Mouse (Mus musculus) intestine, embryonic 16.5 days (tissue): ENCODE data around the gene Slc29a1. TPM values are rescaled to one million over a fixed set of nuclear protein-coding genes. Genes with fewer than 3 reads are reported as not detected.

Experiments
- ATAC-seq: fragments of 200-750 bp; cut with Nextera tagmentation; 2 replicates; pipeline ENCODE4 v1.8.0; 2017; ENCODE audit warnings: moderate TSS enrichment, moderate library complexity
- H3K27ac ChIP-seq: fragments of 300-500 bp; sonication (generic); 2 replicates; pipeline ENCODE4 v1.5.1; 2014; ENCODE audit warnings: mild to moderate bottlenecking, low read length
- H3K27me3 ChIP-seq: fragments of 300-500 bp; sonication (generic); replicated peaks from 2 replicates; pipeline ENCODE4 v1.6.1; 2014; ENCODE audit warnings: low read length, control low read depth, mixed read lengths; ENCODE audit not compliant: control insufficient read depth, insufficient read depth
- H3K36me3 ChIP-seq: fragments of 300-500 bp; sonication (generic); 2 replicates; pipeline ENCODE4 v1.6.1; 2014; ENCODE audit warnings: low read length, control low read depth; ENCODE audit not compliant: control insufficient read depth, insufficient read depth
- H3K4me1 ChIP-seq: fragments of 300-500 bp; sonication (generic); 2 replicates; pipeline ENCODE4 v1.6.1; 2014; ENCODE audit warnings: low read length, control low read depth, mixed read lengths; ENCODE audit not compliant: control insufficient read depth, insufficient read depth
- H3K4me2 ChIP-seq: fragments of 300-500 bp; sonication (generic); 2 replicates; pipeline ENCODE4 v1.6.1; 2014; ENCODE audit warnings: low read depth, low read length, control low read depth
- H3K4me3 ChIP-seq: fragments of 300-500 bp; sonication (generic); 2 replicates; pipeline ENCODE4 v1.5.1; 2014; ENCODE audit warnings: mild to moderate bottlenecking, low read length
- H3K9ac ChIP-seq: fragments of 300-500 bp; sonication (generic); 2 replicates; pipeline ENCODE4 v1.6.1; 2014; ENCODE audit warnings: low read depth, low read length
- H3K9me3 ChIP-seq: fragments of 300-500 bp; sonication (generic); 2 replicates; pipeline ENCODE4 v1.6.1; 2016; ENCODE audit warnings: low read length, control low read depth; ENCODE audit not compliant: control insufficient read depth
- WGBS: fragments of 180-500 bp; shearing (Covaris S2); extraction: QIAGEN DNeasy Blood & Tissue Kit; methylation state at CpG from one replicate; pipeline ENCODE4 v1.1.7; 2014; 5-methylcytosine and 5-hydroxymethylcytosine counted together
- polyA plus RNA-seq: library from polyadenylated mRNA; unstranded; fragments of >200 nt; fragmentation: Nextera tagmentation; extraction: Ambion mirVana; gene quantifications from 2 replicates; pipeline ENCODE4 v1.2.1, GENCODE M21; 2015

Gene Slc29a1
- polyA plus RNA-seq, 1 experiment from 2014 or later, result 83.1 TPM

- WGBS, result 88% methylated on average over 8 of the region's 8 CpGs
- Histone ChIP-seq H3K4me3 (no peak overlapping the region), H3K27ac (peak overlapping the region; percentile 98; the same call in 1 of the 2 replicates), H3K4me1 (peaks cover 24% of the 10 kb centered on the region), H3K4me2 (no peak overlapping the region), H3K9ac (peak overlapping the region; percentile 100; the same call in 1 of the 2 replicates), H3K36me3 (peaks cover 10% of the 10 kb centered on the region), H3K27me3 (no peaks in the 10 kb centered on the region), H3K9me3 (no peaks in the 10 kb centered on the region)
- ATAC-seq, result no peak
Measured at GRCm38 (mm10) chr17:45575123-45575897, 24.1 kb downstream of the Slc29a1 start.

GRCm38 (mm10) chr17:45574129-45574761 lies 25.2 kb downstream of the Slc29a1 start:
- H3K4me1 ChIP-seq, result peaks cover 27% of the 10 kb centered on the region
- 3% methylated on average over 17 of the region's 17 CpGs for WGBS
- H3K9me3 ChIP-seq, result no peaks in the 10 kb centered on the region
- H3K27ac ChIP-seq, result peak overlapping the region; percentile 98
- H3K4me3 ChIP-seq, result peak overlapping the region; percentile 100
- ATAC-seq, result peak; percentile 70
- peak overlapping the region; percentile 100 for H3K9ac ChIP-seq
- peaks cover 16% of the 10 kb centered on the region for H3K36me3 ChIP-seq
- H3K27me3 ChIP-seq, result no peaks in the 10 kb centered on the region
- H3K4me2 ChIP-seq, result peak overlapping the region; percentile 84

GRCm38 (mm10) chr17:45573780-45574123 lies 25.7 kb downstream of the Slc29a1 start:
- H3K27me3 ChIP-seq, result no peaks in the 10 kb centered on the region
- WGBS, result under 1% methylated on average over 17 of the region's 18 CpGs
- H3K9me3 ChIP-seq, result no peaks in the 10 kb centered on the region
- peak; percentile 68 for ATAC-seq
- H3K4me2 ChIP-seq, result peak overlapping the region; percentile 84
- peak overlapping the region; percentile 98 for H3K27ac ChIP-seq
- H3K4me3 ChIP-seq, result peak overlapping the region; percentile 100
- H3K9ac ChIP-seq, result peak overlapping the region; percentile 100
- H3K36me3 ChIP-seq, result peaks cover 16% of the 10 kb centered on the region
- peaks cover 27% of the 10 kb centered on the region for H3K4me1 ChIP-seq

DNA sequence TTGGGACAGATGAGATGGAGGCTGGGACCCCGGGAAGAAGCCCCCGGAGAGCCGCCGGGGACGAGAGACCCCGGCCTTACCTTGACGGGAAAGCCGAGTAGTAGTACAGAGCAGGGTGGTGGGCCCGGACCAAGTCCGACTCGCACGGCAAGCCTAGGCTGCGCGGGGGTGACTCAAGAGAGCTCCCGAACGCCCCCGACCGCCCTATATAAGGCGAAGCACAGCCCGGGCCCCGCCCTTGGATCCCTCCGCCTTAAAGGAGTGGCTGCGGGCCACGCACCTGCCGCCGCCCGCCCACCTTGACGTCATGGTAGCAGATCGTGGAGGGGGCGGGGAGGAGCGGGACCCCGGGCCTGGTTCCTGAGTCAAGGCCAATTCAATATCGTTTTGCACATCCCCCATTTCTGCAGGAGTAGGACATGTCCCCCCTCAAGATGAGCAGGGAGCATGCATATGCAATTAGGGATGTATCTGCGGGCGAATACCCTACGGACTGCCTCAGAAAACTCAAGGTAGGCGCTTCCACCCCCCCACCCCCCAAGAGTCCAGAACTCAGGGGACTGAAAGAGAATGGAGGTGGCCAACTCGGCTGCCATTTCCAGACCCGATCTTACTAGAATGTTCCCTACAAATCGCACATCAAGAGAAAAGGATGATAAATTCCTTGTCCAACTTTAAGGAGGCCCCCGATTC lies 26.2 kb downstream of the Slc29a1 start, which contains the start of gene Hsp90ab1:
Gene Hsp90ab1, minus strand, starts transcription at position 185 of the 693 bp plus-strand sequence.
- H3K27ac ChIP-seq, result peak within 1 kb of the TSS; percentile 98
- peak within 1 kb of the TSS; percentile 100 for H3K4me3 ChIP-seq
- peaks cover 27% of the 10 kb centered on the region for H3K4me1 ChIP-seq
- peak; percentile 77 for ATAC-seq
- H3K9ac ChIP-seq, result peak within 1 kb of the TSS; percentile 100
- no peaks in the 10 kb centered on the region for H3K9me3 ChIP-seq
- H3K27me3 ChIP-seq, result no peaks in the 10 kb centered on the region
- peak within 1 kb of the TSS; percentile 84 for H3K4me2 ChIP-seq
- H3K36me3 ChIP-seq, result peaks cover 19% of the 10 kb centered on the region
- under 1% methylated on average over 41 of the region's 41 CpGs for WGBS

- H3K27ac ChIP-seq, result peak overlapping the region; percentile 98
- H3K36me3 ChIP-seq, result peaks cover 21% of the 10 kb centered on the region
- H3K4me3 ChIP-seq, result peak overlapping the region; percentile 100
- peaks cover 28% of the 10 kb centered on the region for H3K4me1 ChIP-seq
- H3K9ac ChIP-seq, result peak overlapping the region; percentile 100
- H3K27me3 ChIP-seq, result no peaks in the 10 kb centered on the region
- H3K9me3 ChIP-seq, result no peaks in the 10 kb centered on the region
- peak; percentile 60 for ATAC-seq
- under 1% methylated on average over 57 of the region's 57 CpGs for WGBS
- H3K4me2 ChIP-seq, result peak overlapping the region; percentile 84
Measured at GRCm38 (mm10) chr17:45572103-45573086, 27.0 kb downstream of the Slc29a1 start.

DNA sequence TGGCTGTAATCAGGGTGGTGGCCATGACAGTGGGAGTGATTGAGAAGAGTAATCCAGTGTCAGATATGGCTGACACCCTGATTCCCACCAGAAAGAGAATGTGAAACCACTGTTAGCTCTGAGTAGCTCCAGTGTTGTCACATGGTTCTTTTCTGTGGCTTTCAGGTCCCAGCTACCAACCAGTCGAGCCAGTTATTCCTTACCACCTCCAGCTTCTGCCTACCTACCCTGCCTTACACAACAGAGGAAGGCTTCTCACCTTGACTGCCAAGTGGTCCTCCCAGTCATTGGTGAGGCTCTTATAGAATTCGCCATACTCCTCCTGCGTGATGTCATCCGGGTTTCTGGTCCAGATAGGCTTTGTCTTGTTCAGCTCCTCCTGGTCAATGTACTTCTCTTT lies 29.4 kb downstream of the Slc29a1 start:
- peaks cover 31% of the 10 kb centered on the region for H3K4me1 ChIP-seq
- WGBS, result 81% methylated on average over 4 of the region's 4 CpGs
- H3K36me3 ChIP-seq, result peaks cover 30% of the 10 kb centered on the region
- no peak overlapping the region for H3K9ac ChIP-seq
- no peak overlapping the region for H3K4me3 ChIP-seq
- H3K27me3 ChIP-seq, result no peaks in the 10 kb centered on the region
- H3K9me3 ChIP-seq, result no peaks in the 10 kb centered on the region
- H3K27ac ChIP-seq, result no peak overlapping the region
- no peak for ATAC-seq
- H3K4me2 ChIP-seq, result no peak overlapping the region

GRCm38 (mm10) chr17:45568990-45569389 lies 30.4 kb downstream of the Slc29a1 start:
- ATAC-seq, result no peak
- Histone ChIP-seq H3K4me3 (no peak overlapping the region), H3K27me3 (no peaks in the 10 kb centered on the region), H3K4me1 (peaks cover 30% of the 10 kb centered on the region), H3K36me3 (peaks cover 30% of the 10 kb centered on the region), H3K9me3 (no peaks in the 10 kb centered on the region), H3K27ac (no peak overlapping the region), H3K4me2 (no peak overlapping the region), H3K9ac (no peak overlapping the region)
- 87% methylated on average over 12 of the region's 12 CpGs for WGBS

DNA sequence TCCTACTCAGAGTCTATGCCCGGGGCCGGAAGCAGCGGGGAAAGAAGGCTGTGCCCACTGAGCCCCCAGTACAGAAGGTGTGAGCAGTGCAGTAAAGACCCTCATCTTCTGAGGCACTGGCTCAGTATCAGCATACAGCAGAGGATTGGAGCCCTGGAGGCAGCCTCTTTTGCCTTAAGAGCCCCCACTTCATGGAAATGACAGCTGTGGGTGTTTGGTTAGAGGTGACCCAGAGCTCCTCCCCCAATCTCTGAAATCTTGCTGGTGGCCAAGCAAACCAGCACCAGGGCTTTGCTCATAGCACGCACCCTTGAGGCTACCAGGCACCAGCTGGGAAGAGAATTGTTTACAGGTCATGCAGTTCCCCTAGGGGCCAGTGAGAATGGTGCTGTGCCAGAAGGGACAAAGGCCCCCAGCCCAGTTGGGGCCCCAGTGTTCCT lies 32.2 kb downstream of the Slc29a1 start:
- H3K9ac ChIP-seq, result no peak overlapping the region
- H3K36me3 ChIP-seq, result peaks cover 30% of the 10 kb centered on the region
- H3K27me3 ChIP-seq, result no peaks in the 10 kb centered on the region
- ATAC-seq, result no peak
- no peak overlapping the region for H3K4me3 ChIP-seq
- no peak overlapping the region; the same call in 1 of the 2 replicates for H3K27ac ChIP-seq
- H3K4me1 ChIP-seq, result peaks cover 30% of the 10 kb centered on the region
- no peaks in the 10 kb centered on the region for H3K9me3 ChIP-seq
- 28% methylated on average over 4 of the region's 4 CpGs for WGBS
- no peak overlapping the region for H3K4me2 ChIP-seq
